ENCODE assay signal across 8 mouse cellular contexts in the genomic region with DNA sequence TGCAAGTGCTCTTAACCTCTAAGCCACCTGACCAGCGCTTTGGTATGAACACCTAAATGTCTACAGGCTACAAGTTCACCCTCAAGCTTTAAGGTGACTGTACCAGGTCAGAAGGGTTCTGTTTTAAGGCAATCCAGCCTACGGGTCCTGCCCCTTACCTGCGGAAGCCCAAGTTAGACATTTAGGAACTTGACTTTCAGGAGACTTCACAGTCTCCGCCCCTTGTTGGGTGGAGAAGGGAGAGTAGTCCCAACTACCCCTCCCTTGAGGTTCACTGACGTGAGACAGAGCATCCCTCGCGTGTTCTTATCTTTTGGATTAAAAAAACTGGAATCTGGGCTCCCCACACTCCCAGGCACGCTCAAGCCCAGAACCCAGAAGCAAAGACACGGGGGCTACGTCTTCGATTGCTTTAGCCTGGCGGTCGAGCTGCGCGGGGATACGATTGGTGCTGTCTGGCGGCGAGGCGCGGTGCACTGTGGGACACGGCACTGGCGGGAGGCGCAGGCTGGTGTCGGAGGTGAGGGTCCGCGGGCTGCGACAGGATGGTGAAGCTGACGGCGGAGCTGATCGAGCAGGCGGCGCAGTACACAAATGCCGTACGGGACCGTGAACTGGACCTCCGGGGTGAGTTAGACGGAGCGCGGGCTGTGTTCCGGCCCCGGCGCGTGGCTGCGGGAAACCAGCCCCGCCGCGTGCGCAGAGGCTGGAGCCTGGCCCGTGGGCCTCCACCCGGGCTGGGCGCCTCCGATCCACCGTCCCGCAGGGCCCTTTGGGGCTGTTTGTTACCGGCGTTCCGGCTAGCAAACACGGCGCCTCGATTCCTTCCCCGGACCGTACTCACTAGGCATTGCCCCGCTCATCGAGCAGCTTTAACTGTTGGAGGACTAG. TPM values are rescaled to one million over a fixed set of nuclear protein-coding genes. Genes with fewer than 3 reads are reported as not detected.
A peak's percentile ranks its signal among the peaks of the same experiment; 100 is the strongest.
DNase-seq lines count a peak whose midpoint lies in the region; ATAC-seq and TF ChIP-seq lines count a peak whose summit lies in the region.

No protein-coding gene starts in this region.

- H3K9ac ChIP-seq in ES-E14 (ENCODE audit: insufficient read depth, low read depth, low read length, poor library complexity, severe bottlenecking), result peak overlapping the region; percentile 98
- H3K9ac ChIP-seq in forebrain, embryonic 14.5 days (ENCODE audit: low read length), result peak overlapping the region; percentile 96
- H3K9ac ChIP-seq in neural tube, embryonic 14.5 days (replicated peaks; ENCODE audit: low read depth, low read length), result peak overlapping the region; percentile 84

- TF ChIP-seq CTCF in testis, adult 2 months (IDR thresholded peaks at IDR 0.05; ENCODE audit: control insufficient read depth, insufficient read depth, insufficient replicate concordance, low read depth, low read length), result no peak

- H3K9me3 ChIP-seq in ES-E14 (ENCODE audit: control insufficient read depth, insufficient read depth, low read depth, low read length), result no peaks in the 10 kb centered on the region
- H3K9me3 ChIP-seq in forebrain, embryonic 14.5 days (replicated peaks; ENCODE audit: control insufficient read depth, low read length), result no peaks in the 10 kb centered on the region
- H3K9me3 ChIP-seq in neural tube, embryonic 14.5 days (ENCODE audit: control insufficient read depth, low read length), result no peaks in the 10 kb centered on the region

- peak overlapping the region; percentile 86 to 96 for H3K4me3 ChIP-seq in ES-E14 (ENCODE audit: insufficient read depth in 1 of 2, low read depth in 1 of 2, low read length in 2 of 2, poor library complexity in 1 of 2, severe bottlenecking in 1 of 2)
- peak overlapping the region; percentile 89 for H3K4me3 ChIP-seq in forebrain, embryonic 14.5 days (ENCODE audit: low read depth, low read length)
- peak overlapping the region; percentile 94 for H3K4me3 ChIP-seq in neural tube, embryonic 14.5 days (ENCODE audit: low read depth, low read length)
- H3K4me3 ChIP-seq in testis, adult 2 months (ENCODE audit: control insufficient read depth, low read depth, low read length), result peak overlapping the region; percentile 96

- intact Hi-C loops in heart, postnatal 14 days (cut with DNase I), result no loop called here

- H3K27ac ChIP-seq in ES-E14 (ENCODE audit: insufficient read depth, low read depth, low read length, poor library complexity, severe bottlenecking), result 0 out of 2 replicates have a peak overlapping the region, but pooled peaks have one; percentile 26
- H3K27ac ChIP-seq in forebrain, embryonic 14.5 days (ENCODE audit: low read depth, low read length), result peak overlapping the region; percentile 44; the same call in 1 of the 2 replicates
- H3K27ac ChIP-seq in neural tube, embryonic 14.5 days (ENCODE audit: low read depth, low read length), result peak overlapping the region; percentile 69
- H3K27ac ChIP-seq in testis, adult 2 months (ENCODE audit: control insufficient read depth, insufficient read depth, low read depth, low read length), result peak overlapping the region; percentile 84

- peak; percentile 97 for ATAC-seq in forebrain, embryonic 14.5 days
- ATAC-seq in neural tube, embryonic 14.5 days (ENCODE audit: low read depth), result peak; percentile 95

- peak; percentile 92 for TF ChIP-seq POLR2A in testis, adult 2 months (IDR thresholded peaks at IDR 0.05; ENCODE audit: control insufficient read depth, low read depth, low read length)

- no peaks in the 10 kb centered on the region for H3K27me3 ChIP-seq in forebrain, embryonic 14.5 days (replicated peaks; ENCODE audit: control insufficient read depth, insufficient read depth, low read length)
- no peaks in the 10 kb centered on the region for H3K27me3 ChIP-seq in neural tube, embryonic 14.5 days (ENCODE audit: control insufficient read depth, insufficient read depth, low read length)
- H3K27me3 ChIP-seq in testis, adult 2 months (ENCODE audit: control insufficient read depth, insufficient read depth, low read length), result no peaks in the 10 kb centered on the region

- under 1% methylated on average over 62 of the region's 64 CpGs for WGBS in forebrain, embryonic 14.5 days
- WGBS in neural tube, embryonic 14.5 days, result under 1% methylated on average over 62 of the region's 64 CpGs

- DNase-seq in ES-E14 (ENCODE audit: low read depth, low spot score), result peak; percentile 70
- peak; percentile 76 for DNase-seq in cerebellum, adult 11 months
- peak; percentile 92 for DNase-seq in forebrain, embryonic 14.5 days (ENCODE audit: low spot score)
- peak; percentile 88 to 91 for DNase-seq in heart, postnatal 14 days
- peak; percentile 80 to 91 for DNase-seq in layer of hippocampus, adult 18-20 months (ENCODE audit: low spot score in 2 of 2)
- DNase-seq in lung, adult 18-20 months, result peak; percentile 86 to 87

- in situ Hi-C loops in ES-E14 (cut with MboI; ENCODE audit: low sequenced_read_pairs in 2 of 2, unreplicated experiment in 2 of 2), result no loop called here

- peak overlapping the region; percentile 89 for H3K4me2 ChIP-seq in forebrain, embryonic 14.5 days (ENCODE audit: low read length)
- H3K4me2 ChIP-seq in neural tube, embryonic 14.5 days (ENCODE audit: low read depth, low read length), result peak overlapping the region; percentile 88

- peaks cover 12% of the 10 kb centered on the region for H3K36me3 ChIP-seq in ES-E14 (ENCODE audit: control insufficient read depth, insufficient read depth, low read length, poor library complexity, severe bottlenecking)
- H3K36me3 ChIP-seq in forebrain, embryonic 14.5 days (ENCODE audit: control insufficient read depth, insufficient read depth, low read length), result peaks cover 28% of the 10 kb centered on the region
- no peaks in the 10 kb centered on the region for H3K36me3 ChIP-seq in neural tube, embryonic 14.5 days (ENCODE audit: control insufficient read depth, insufficient read depth, low read length)
- no peaks in the 10 kb centered on the region for H3K36me3 ChIP-seq in testis, adult 2 months (ENCODE audit: control insufficient read depth, insufficient read depth, low read length)

- no peaks in the 10 kb centered on the region for H3K4me1 ChIP-seq in ES-E14 (ENCODE audit: control insufficient read depth in 2 of 2, insufficient read depth in 2 of 2, low read length in 2 of 2, poor library complexity in 1 of 2)
- H3K4me1 ChIP-seq in forebrain, embryonic 14.5 days (ENCODE audit: control insufficient read depth, insufficient read depth, low read length), result peaks cover 13% of the 10 kb centered on the region
- peaks cover 8% of the 10 kb centered on the region for H3K4me1 ChIP-seq in neural tube, embryonic 14.5 days (ENCODE audit: control insufficient read depth, insufficient read depth, low read length)
- H3K4me1 ChIP-seq in testis, adult 2 months (ENCODE audit: control insufficient read depth, insufficient read depth, low read length), result peaks cover 5% of the 10 kb centered on the region

TF ChIP-seq in ES-E14, 5 proteins besides CTCF, POLR2A, EP300 and RAD21:
- TF ChIP-seq HCFC1 (IDR thresholded peaks at IDR 0.05; ENCODE audit: borderline replicate concordance, insufficient read depth, low read length) (peak; percentile 83), ZC3H11A (IDR thresholded peaks at IDR 0.05; ENCODE audit: borderline replicate concordance, low read depth, low read length) (no peak)
TF ChIP-seq in ES-E14: peak in this region for 1.

RNA-seq across cellular contexts. Expression of gene Snrpa1, which starts 1.5 kb away (rescaled TPM):
- 151 and 168 TPM in 2 replicates for total RNA-seq in ES-E14 (2012; rRNA removed)
- polyA plus RNA-seq in forebrain, embryonic 14.5 days (2014; fragmentation: Nextera tagmentation; extraction: Ambion mirVana), result 151 and 157 TPM in 2 replicates
- total RNA-seq in heart, postnatal 14 days (2021), result 10 to 100 TPM; 19.1 to 21.1 TPM
- 10 to 100 TPM; 31.0 to 34.0 TPM for total RNA-seq in layer of hippocampus, adult 18-20 months (2021)
- polyA plus RNA-seq in neural tube, embryonic 14.5 days (2014; fragmentation: Nextera tagmentation; extraction: Ambion mirVana), result 114 and 125 TPM in 2 replicates
- polyA plus RNA-seq in testis, adult 2 months (2012; rRNA removed), result 47.2 and 48.6 TPM in 2 replicates

RNA-seq across cellular contexts. Expression of gene Gm45213, which starts 16.9 kb away (rescaled TPM):
- not detected in 2 replicates for total RNA-seq in ES-E14 (2012; rRNA removed)
- not detected in 2 replicates for polyA plus RNA-seq in forebrain, embryonic 14.5 days (2014; fragmentation: Nextera tagmentation; extraction: Ambion mirVana)
- not detected for total RNA-seq in heart, postnatal 14 days (2021)
- not detected for total RNA-seq in layer of hippocampus, adult 18-20 months (2021)
- polyA plus RNA-seq in neural tube, embryonic 14.5 days (2014; fragmentation: Nextera tagmentation; extraction: Ambion mirVana), result not detected in 2 replicates
- polyA plus RNA-seq in testis, adult 2 months (2012; rRNA removed), result not detected in 2 replicates

RNA-seq across cellular contexts. Expression of gene Selenos, which starts 19.1 kb away (rescaled TPM):
- total RNA-seq in ES-E14 (2012; rRNA removed), result 79.0 and 82.1 TPM in 2 replicates
- 78.6 and 78.8 TPM in 2 replicates for polyA plus RNA-seq in forebrain, embryonic 14.5 days (2014; fragmentation: Nextera tagmentation; extraction: Ambion mirVana)
- total RNA-seq in heart, postnatal 14 days (2021), result 10 to 100 TPM; 28.4 to 29.6 TPM
- 10 to 100 TPM; 46.2 to 50.4 TPM for total RNA-seq in layer of hippocampus, adult 18-20 months (2021)
- polyA plus RNA-seq in neural tube, embryonic 14.5 days (2014; fragmentation: Nextera tagmentation; extraction: Ambion mirVana), result 79.0 and 89.7 TPM in 2 replicates
- 135 and 163 TPM in 2 replicates for polyA plus RNA-seq in testis, adult 2 months (2012; rRNA removed)

RNA-seq across cellular contexts. Expression of gene Chsy1, which starts 49.0 kb away (rescaled TPM):
- total RNA-seq in ES-E14 (2012; rRNA removed), result 25.6 and 30.8 TPM in 2 replicates
- 17.8 and 19.5 TPM in 2 replicates for polyA plus RNA-seq in forebrain, embryonic 14.5 days (2014; fragmentation: Nextera tagmentation; extraction: Ambion mirVana)
- total RNA-seq in heart, postnatal 14 days (2021), result 10 to 100 TPM; 20.2 to 21.5 TPM
- 10 to 100 TPM; 16.6 to 16.7 TPM for total RNA-seq in layer of hippocampus, adult 18-20 months (2021)
- 16.1 and 16.4 TPM in 2 replicates for polyA plus RNA-seq in neural tube, embryonic 14.5 days (2014; fragmentation: Nextera tagmentation; extraction: Ambion mirVana)
- polyA plus RNA-seq in testis, adult 2 months (2012; rRNA removed), result 1.5 and 1.8 TPM in 2 replicates

Comparison
In these comparisons a context has a peak if more than half of its experiments do, and no peak if none do; other contexts are left out.
1. Peak in every context shown above with its lines: DNase-seq, ATAC-seq, H3K4me3 ChIP-seq and H3K27ac ChIP-seq.
2. H3K27ac ChIP-seq: peak in every context shown above with its lines; median percentile 84 in testis, adult 2 months; 69 in neural tube, embryonic 14.5 days; 44 in forebrain, embryonic 14.5 days; 26 in ES-E14.